Mouse (Mus musculus): ENCODE results near the gene Nebl. TPM values are rescaled to one million over a fixed set of nuclear protein-coding genes. Genes with fewer than 3 reads are reported as not detected.

The Nebl gene
- polyA plus RNA-seq, 1 experiment from 2014 or later: 2.7 TPM

DNA sequence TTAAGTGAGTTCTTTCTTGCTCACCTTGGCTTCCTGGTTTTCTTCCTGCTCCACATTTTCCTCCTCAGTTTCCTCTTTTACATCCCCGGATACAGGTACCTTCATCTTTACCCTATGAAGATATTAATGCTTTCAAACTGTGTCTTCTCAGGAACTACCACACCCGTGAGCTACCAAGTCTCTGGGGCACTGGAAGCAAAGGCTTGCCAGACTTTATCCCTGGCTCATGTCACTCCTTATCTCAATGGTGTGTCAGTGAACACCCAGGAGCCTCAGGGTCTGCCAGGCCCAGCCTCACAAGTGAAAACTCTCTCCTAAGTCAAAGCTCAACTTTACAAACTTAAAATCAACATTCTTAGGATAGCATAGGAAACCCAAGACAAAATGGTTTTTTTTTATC is 270.8 kb downstream of the Nebl start:
- Histone ChIP-seq H3K36me3 (ENCODE audit: control insufficient read depth, insufficient read depth, low read length) (no peaks in the 10 kb centered on the region), H3K4me3 (ENCODE audit: low read depth, low read length) (no peak overlapping the region), H3K4me2 (no peak overlapping the region), H3K27me3 (ENCODE audit: control insufficient read depth, insufficient read depth, low read length) (no peaks in the 10 kb centered on the region), H3K9me3 (ENCODE audit: control insufficient read depth, low read length) (no peaks in the 10 kb centered on the region), H3K9ac (ENCODE audit: low read length) (no peak overlapping the region), H3K27ac (ENCODE audit: low read depth, low read length) (no peak overlapping the region), H3K4me1 (ENCODE audit: control insufficient read depth, insufficient read depth, low read length) (no peaks in the 10 kb centered on the region)
- ATAC-seq (ENCODE audit: low FRiP score) (no peak), DNase-seq (ENCODE audit: low spot score, missing footprints) (no peak)
- WGBS: 79% methylated on average over 2 of the region's 2 CpGs

DNA sequence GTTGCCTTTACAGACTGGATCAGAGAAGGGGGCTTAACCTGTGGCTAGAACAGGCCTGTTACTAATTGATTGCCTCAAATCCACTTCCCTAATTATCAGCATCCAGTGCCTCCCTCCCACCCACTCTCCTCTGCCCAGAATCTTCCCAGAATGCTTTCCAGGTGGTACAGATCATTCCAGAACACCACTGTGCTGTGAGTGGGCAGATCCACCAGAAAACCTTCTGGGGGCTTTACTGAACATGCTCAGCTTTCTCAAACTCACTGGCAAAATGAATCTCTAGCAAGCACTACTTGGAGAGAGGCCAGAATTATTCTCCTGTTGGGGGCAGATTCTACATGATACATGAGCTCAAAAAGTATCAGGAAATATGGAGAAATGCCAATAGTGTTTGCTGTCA is 277.6 kb downstream of the Nebl start:
- Histone ChIP-seq H3K4me1 (ENCODE audit: control insufficient read depth, insufficient read depth, low read length) (no peaks in the 10 kb centered on the region), H3K9me3 (ENCODE audit: control insufficient read depth, low read length) (no peaks in the 10 kb centered on the region), H3K4me2 (no peak overlapping the region), H3K27ac (ENCODE audit: low read depth, low read length) (no peak overlapping the region), H3K36me3 (ENCODE audit: control insufficient read depth, insufficient read depth, low read length) (no peaks in the 10 kb centered on the region), H3K27me3 (ENCODE audit: control insufficient read depth, insufficient read depth, low read length) (no peaks in the 10 kb centered on the region), H3K9ac (ENCODE audit: low read length) (no peak overlapping the region), H3K4me3 (ENCODE audit: low read depth, low read length) (no peak overlapping the region)
- DNase-seq (ENCODE audit: low spot score, missing footprints) (no peak), ATAC-seq (ENCODE audit: low FRiP score) (no peak)

DNA sequence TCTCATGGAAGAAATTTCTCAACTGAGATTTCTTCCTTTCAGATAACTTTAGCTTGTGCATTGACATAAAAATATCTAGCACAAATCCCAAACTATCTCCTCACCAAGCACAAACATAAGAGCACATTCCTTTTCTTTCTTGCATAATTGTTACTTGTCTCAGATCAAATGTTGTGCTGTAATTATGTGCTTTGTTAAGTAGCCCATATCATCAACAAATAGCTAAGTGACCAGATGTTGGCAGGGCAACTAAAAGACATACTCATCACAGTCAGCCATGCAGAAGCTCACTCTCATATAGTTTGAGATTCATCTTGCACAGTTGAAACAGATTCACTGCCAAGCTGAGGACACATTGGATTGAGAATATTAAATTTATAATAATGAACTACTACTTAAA is 282.9 kb downstream of the Nebl start:
- DNase-seq (ENCODE audit: low spot score, missing footprints): no peak
- H3K4me3 ChIP-seq (ENCODE audit: low read depth, low read length): no peak overlapping the region

DNA sequence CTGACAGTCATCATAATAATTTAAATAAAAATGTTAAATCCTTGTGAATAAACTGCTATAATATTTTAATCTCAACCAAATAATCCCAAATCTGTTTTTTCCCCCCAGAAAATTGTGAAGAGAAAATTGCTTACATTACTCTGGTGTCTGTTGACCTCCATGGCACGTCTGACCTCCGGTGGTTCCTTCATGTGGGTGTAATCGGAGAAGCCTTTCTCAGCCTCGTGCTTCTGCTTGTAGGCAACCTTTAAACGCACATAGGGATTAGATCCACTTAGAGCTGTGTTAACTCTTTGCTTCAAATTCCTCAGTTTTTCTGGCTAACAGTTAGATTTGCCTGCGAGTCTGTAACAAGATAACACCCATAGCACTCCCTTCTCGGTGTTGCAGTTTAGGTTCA is 287.7 kb downstream of the Nebl start:
- Histone ChIP-seq H3K27me3 (ENCODE audit: control insufficient read depth, insufficient read depth, low read length) (no peaks in the 10 kb centered on the region), H3K4me2 (no peak overlapping the region), H3K4me1 (ENCODE audit: control insufficient read depth, insufficient read depth, low read length) (no peaks in the 10 kb centered on the region), H3K4me3 (ENCODE audit: low read depth, low read length) (no peak overlapping the region), H3K27ac (ENCODE audit: low read depth, low read length) (no peak overlapping the region), H3K36me3 (ENCODE audit: control insufficient read depth, insufficient read depth, low read length) (no peaks in the 10 kb centered on the region), H3K9me3 (ENCODE audit: control insufficient read depth, low read length) (no peaks in the 10 kb centered on the region), H3K9ac (ENCODE audit: low read length) (no peak overlapping the region)
- WGBS: 55% methylated on average over 7 of the region's 7 CpGs
- no peak for ATAC-seq (ENCODE audit: low FRiP score)
- no peak for DNase-seq (ENCODE audit: low spot score, missing footprints)

More for the DNA sequence above, 282.9 kb downstream of the Nebl start:
- ATAC-seq (ENCODE audit: low FRiP score): no peak
- Histone ChIP-seq H3K4me2 (no peak overlapping the region), H3K27me3 (ENCODE audit: control insufficient read depth, insufficient read depth, low read length) (no peaks in the 10 kb centered on the region), H3K9me3 (ENCODE audit: control insufficient read depth, low read length) (no peaks in the 10 kb centered on the region), H3K4me1 (ENCODE audit: control insufficient read depth, insufficient read depth, low read length) (no peaks in the 10 kb centered on the region), H3K36me3 (ENCODE audit: control insufficient read depth, insufficient read depth, low read length) (no peaks in the 10 kb centered on the region), H3K27ac (ENCODE audit: low read depth, low read length) (no peak overlapping the region), H3K9ac (ENCODE audit: low read length) (no peak overlapping the region)

DNA sequence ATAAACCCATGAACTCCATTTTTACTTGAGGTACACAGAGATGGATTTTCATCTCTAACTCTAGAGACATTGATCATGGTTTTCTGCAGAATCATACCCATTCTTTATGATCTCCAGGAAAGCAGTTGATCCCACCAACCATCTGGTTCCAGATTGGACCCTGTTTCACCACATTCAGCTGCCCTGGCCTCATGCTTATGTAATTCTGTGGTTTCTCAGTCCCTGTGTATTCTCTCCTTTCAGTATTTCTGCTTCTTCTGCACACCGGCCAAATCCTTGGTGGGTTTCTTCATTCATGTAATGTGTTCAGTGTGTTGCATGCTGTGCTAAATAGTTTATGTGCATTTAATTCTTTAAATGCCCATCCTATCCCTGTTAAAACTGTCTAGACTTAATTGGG is 292.9 kb downstream of the Nebl start:
- H3K4me1 ChIP-seq (ENCODE audit: control insufficient read depth, insufficient read depth, low read length): 0 out of 2 replicates have a peak, but pooled peaks cover 4% of the 10 kb centered on the region
- H3K4me3 ChIP-seq (ENCODE audit: low read depth, low read length): no peak overlapping the region
- no peak overlapping the region for H3K9ac ChIP-seq (ENCODE audit: low read length)
- no peaks in the 10 kb centered on the region for H3K36me3 ChIP-seq (ENCODE audit: control insufficient read depth, insufficient read depth, low read length)
- no peak overlapping the region for H3K27ac ChIP-seq (ENCODE audit: low read depth, low read length)
- H3K9me3 ChIP-seq (ENCODE audit: control insufficient read depth, low read length): no peaks in the 10 kb centered on the region
- ATAC-seq (ENCODE audit: low FRiP score) (no peak), DNase-seq (ENCODE audit: low spot score, missing footprints) (no peak)
- H3K4me2 ChIP-seq: no peak overlapping the region
- H3K27me3 ChIP-seq (ENCODE audit: control insufficient read depth, insufficient read depth, low read length): no peaks in the 10 kb centered on the region
- WGBS: 89% methylated on average over 1 of the region's 1 CpGs

DNA sequence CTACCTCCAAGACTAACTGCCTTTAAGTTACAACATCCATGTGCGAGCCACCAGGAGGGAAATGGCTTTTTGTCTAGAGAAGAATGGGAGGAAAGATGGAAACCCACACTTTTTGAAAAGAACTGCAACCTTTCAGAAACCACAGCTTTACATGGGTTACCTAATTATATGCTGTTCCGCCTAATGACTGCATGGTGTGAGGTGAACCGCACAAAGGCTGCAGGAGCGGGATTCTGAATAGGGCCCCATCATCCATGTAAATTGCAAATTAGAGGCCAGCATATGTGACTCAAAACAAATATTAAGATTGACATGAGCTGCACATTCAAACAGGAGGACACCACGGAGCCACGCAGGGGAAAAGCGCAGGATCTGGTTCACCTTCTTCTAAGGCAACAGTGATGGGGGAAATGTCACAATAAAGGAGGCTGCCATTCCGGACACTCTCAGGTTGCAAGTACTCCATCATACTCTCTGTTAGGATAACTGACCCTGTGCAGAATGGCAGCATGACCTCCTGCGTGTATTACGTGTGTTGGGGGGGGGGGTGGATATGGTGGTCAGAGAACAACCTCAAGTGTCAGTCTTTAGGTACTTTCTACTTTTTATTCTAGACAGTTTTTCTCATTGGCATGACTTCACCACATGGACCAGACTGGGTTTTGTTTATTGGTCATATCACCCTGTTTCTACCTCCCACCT is 294.4 kb downstream of the Nebl start:
- Histone ChIP-seq H3K4me2 (no peak overlapping the region), H3K27ac (ENCODE audit: low read depth, low read length) (no peak overlapping the region), H3K4me1 (ENCODE audit: control insufficient read depth, insufficient read depth, low read length) (0 out of 2 replicates have a peak, but pooled peaks cover 4% of the 10 kb centered on the region), H3K36me3 (ENCODE audit: control insufficient read depth, insufficient read depth, low read length) (no peaks in the 10 kb centered on the region), H3K9ac (ENCODE audit: low read length) (no peak overlapping the region), H3K27me3 (ENCODE audit: control insufficient read depth, insufficient read depth, low read length) (no peaks in the 10 kb centered on the region), H3K4me3 (ENCODE audit: low read depth, low read length) (no peak overlapping the region), H3K9me3 (ENCODE audit: control insufficient read depth, low read length) (no peaks in the 10 kb centered on the region)
- 68% methylated on average over 10 of the region's 10 CpGs for WGBS
- ATAC-seq (ENCODE audit: low FRiP score) (no peak), DNase-seq (ENCODE audit: low spot score, missing footprints) (no peak)

DNA sequence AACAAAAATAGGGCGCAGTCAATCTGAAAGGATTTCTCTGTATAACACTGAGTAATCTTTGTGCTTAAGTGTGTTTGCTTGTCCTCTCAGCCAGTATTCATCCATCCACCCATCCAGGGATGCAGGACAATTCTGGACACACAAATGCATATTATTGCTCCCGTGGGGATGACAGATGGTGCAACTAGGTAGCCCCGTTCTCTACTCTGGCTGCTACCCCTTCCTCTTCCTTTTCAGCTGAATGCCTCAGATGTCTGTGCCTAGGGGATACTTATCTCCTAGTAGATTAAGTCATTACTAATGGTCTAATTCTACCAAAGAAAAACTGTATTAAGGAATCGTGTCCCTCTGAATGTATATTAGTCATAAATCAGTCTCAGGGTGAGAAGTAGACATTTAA is 296.0 kb downstream of the Nebl start:
- Histone ChIP-seq H3K36me3 (ENCODE audit: control insufficient read depth, insufficient read depth, low read length) (no peaks in the 10 kb centered on the region), H3K9ac (ENCODE audit: low read length) (no peak overlapping the region), H3K27me3 (ENCODE audit: control insufficient read depth, insufficient read depth, low read length) (no peaks in the 10 kb centered on the region), H3K4me2 (no peak overlapping the region), H3K4me1 (ENCODE audit: control insufficient read depth, insufficient read depth, low read length) (0 out of 2 replicates have a peak, but pooled peaks cover 4% of the 10 kb centered on the region), H3K9me3 (ENCODE audit: control insufficient read depth, low read length) (no peaks in the 10 kb centered on the region), H3K27ac (ENCODE audit: low read depth, low read length) (no peak overlapping the region), H3K4me3 (ENCODE audit: low read depth, low read length) (no peak overlapping the region)
- WGBS: 73% methylated on average over 4 of the region's 4 CpGs
- DNase-seq (ENCODE audit: low spot score, missing footprints) (no peak), ATAC-seq (ENCODE audit: low FRiP score) (no peak)

DNA sequence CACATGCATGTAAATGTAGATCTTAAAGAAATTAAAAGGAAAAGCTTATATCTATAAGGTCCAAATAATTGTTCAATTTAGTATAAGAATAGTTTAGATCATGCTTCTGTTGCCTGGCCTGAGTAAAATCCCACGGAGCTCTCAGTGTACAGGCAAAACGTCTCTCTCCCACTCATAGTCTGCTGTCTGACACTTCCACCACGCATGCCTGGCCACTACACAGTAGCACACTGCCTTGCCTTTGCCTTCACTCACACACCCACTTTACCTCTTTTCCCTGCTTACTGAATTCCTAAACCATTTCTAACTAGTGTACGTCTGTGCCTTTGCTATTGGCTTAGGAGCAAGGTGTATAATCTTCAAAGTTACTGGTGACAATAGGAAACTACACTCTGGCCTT is 302.2 kb downstream of the Nebl start:
- WGBS: 86% methylated on average over 4 of the region's 4 CpGs

DNA sequence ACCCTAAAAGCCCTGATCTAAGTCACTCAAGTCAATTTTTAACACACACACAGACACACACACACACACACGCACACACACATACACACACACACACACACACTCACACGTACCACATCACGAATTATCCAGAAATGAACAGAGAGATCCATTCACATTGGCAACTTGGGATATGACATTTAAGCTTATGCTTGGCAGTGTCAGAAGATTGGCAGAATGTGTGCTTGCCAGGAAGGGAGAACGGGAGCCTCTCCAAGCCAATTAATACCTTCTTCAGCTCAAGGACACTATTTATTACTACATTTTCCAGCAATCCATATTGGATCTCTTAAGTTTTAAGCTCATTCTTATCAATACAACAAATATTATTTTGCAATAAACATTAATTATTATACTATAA is 303.1 kb downstream of the Nebl start:
- 91% methylated on average over 4 of the region's 4 CpGs for WGBS
- Histone ChIP-seq H3K9ac (ENCODE audit: low read length) (no peak overlapping the region), H3K36me3 (ENCODE audit: control insufficient read depth, insufficient read depth, low read length) (no peaks in the 10 kb centered on the region), H3K4me1 (ENCODE audit: control insufficient read depth, insufficient read depth, low read length) (no peaks in the 10 kb centered on the region), H3K27me3 (ENCODE audit: control insufficient read depth, insufficient read depth, low read length) (no peaks in the 10 kb centered on the region), H3K9me3 (ENCODE audit: control insufficient read depth, low read length) (no peaks in the 10 kb centered on the region), H3K4me2 (no peak overlapping the region), H3K4me3 (ENCODE audit: low read depth, low read length) (no peak overlapping the region), H3K27ac (ENCODE audit: low read depth, low read length) (no peak overlapping the region)
- ATAC-seq (ENCODE audit: low FRiP score) (no peak), DNase-seq (ENCODE audit: low spot score, missing footprints) (no peak)

More for the DNA sequence above, 302.2 kb downstream of the Nebl start:
- Histone ChIP-seq H3K4me3 (ENCODE audit: low read depth, low read length) (no peak overlapping the region), H3K9ac (ENCODE audit: low read length) (no peak overlapping the region), H3K4me2 (no peak overlapping the region), H3K27me3 (ENCODE audit: control insufficient read depth, insufficient read depth, low read length) (no peaks in the 10 kb centered on the region), H3K27ac (ENCODE audit: low read depth, low read length) (no peak overlapping the region), H3K4me1 (ENCODE audit: control insufficient read depth, insufficient read depth, low read length) (no peaks in the 10 kb centered on the region), H3K9me3 (ENCODE audit: control insufficient read depth, low read length) (no peaks in the 10 kb centered on the region), H3K36me3 (ENCODE audit: control insufficient read depth, insufficient read depth, low read length) (no peaks in the 10 kb centered on the region)
- ATAC-seq (ENCODE audit: low FRiP score) (no peak), DNase-seq (ENCODE audit: low spot score, missing footprints) (no peak)
